Mouse (Mus musculus) spleen, adult 2 months (tissue): ENCODE data around the gene Gm12394.

Experiments
- CTCF ChIP-seq: fragments of 200-500 bp; IDR thresholded peaks from 2 replicates; pipeline ENCODE4 v1.5.1; 2011; ENCODE audit warnings: mild to moderate bottlenecking, inconsistent platforms; ENCODE audit not compliant: insufficient read depth, insufficient read length, insufficient replicate concordance; ENCODE audit errors: extremely low read depth
- POLR2A ChIP-seq: fragments of 200-500 bp; IDR thresholded peaks from 2 replicates; pipeline ENCODE4 v1.6.1; 2011; ENCODE audit warnings: low read depth, low read length, inconsistent platforms

GRCm38 (mm10) chr4:42868193-42868592 lies 11.6 kb upstream of the Gm12394 start:
- TF ChIP-seq CTCF (no peak), POLR2A (no peak)
